Mouse (Mus musculus) thymus, adult 2 months (tissue): Measurements from ENCODE around the gene Nfia.

ENCODE experiments used
- CTCF ChIP-seq: fragments of 200-500 bp; IDR thresholded peaks from 2 replicates; pipeline ENCODE4 v1.5.1; 2012; ENCODE audit warnings: mild to moderate bottlenecking, control low read depth, low read length, moderate library complexity, borderline replicate concordance; ENCODE audit not compliant: control insufficient read depth, poor library complexity, insufficient read depth; ENCODE audit errors: extremely low read depth
- POLR2A ChIP-seq: fragments of 200-500 bp; IDR thresholded peaks from 2 replicates; pipeline ENCODE4 v1.6.1; 2012; ENCODE audit warnings: mild to moderate bottlenecking, low read length, control low read depth, moderate library complexity; ENCODE audit not compliant: control insufficient read depth, poor library complexity, insufficient read depth; ENCODE audit errors: extremely low read depth

- TF ChIP-seq CTCF (no peak), POLR2A (no peak)
These were observed 16.0 kb downstream of the Nfia start for GRCm38 (mm10) chr4:97788537-97788936.
